Mouse (Mus musculus): Measurements from ENCODE around the gene Srsf3. TPM values are rescaled to one million over a fixed set of nuclear protein-coding genes. Genes with fewer than 3 reads are reported as not detected.
"Not testable (repeated sequence)": the region's sequence is repeated elsewhere in the genome, so short reads cannot be mapped to it uniquely, and the experiment has no call there.

The Srsf3 gene
- polyA plus RNA-seq, 1 experiment from 2014 or later, result 372 TPM

DNA sequence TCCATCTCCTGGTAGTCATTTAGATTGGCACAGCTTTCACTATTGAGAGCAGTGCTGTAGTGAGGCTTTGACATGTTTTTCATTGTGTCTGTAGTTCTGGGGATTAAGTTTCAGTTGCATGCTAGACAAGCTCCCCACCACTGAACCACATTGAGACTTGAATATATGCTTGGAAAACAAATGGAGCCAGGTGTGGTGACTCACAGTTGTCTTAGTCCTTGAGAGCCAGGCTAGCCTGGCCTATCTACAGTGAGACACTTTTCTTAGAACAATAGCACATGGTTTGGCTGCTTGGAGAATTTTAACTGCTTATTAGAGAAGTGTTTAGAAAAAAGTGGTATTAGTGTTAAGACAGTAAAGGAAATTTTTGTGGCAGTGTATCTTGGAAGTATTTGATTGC, 1.8 kb downstream of the Srsf3 start:
- peak overlapping the region; percentile 77 for H3K4me3 ChIP-seq
- H3K9me3 ChIP-seq (replicated peaks), result no peaks in the 10 kb centered on the region
- H3K27me3 ChIP-seq (replicated peaks), result no peaks in the 10 kb centered on the region
- H3K27ac ChIP-seq, result peak overlapping the region; percentile 96
- H3K36me3 ChIP-seq, result peaks cover 56% of the 10 kb centered on the region
- peaks cover 53% of the 10 kb centered on the region for H3K4me1 ChIP-seq
- no peak for ATAC-seq
- peak overlapping the region; percentile 89 for H3K4me2 ChIP-seq
- H3K9ac ChIP-seq, result peak overlapping the region; percentile 95

DNA sequence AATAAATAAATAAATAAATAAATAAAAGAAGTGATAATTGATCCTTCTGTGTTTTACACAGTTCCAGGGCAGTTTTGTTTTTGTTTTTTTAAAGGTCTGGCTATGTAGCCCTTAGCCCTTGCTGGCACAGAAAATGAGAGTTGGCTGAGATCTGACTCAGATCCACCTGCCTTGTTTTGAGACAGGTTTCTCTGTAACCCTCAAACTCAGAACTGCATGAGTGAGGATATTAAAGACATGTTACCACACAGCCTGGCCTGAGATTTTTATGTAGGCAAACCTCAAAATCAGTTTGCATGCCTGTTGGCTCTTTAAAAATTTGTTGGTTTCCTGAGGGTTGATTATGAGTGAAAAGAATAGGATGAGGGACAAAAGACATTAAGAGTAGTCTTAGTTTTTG, 3.1 kb downstream of the Srsf3 start:
- peak overlapping the region; percentile 89 for H3K4me2 ChIP-seq
- ATAC-seq, result no peak
- peak overlapping the region; percentile 95; the same call in 1 of the 2 replicates for H3K9ac ChIP-seq
- H3K9me3 ChIP-seq (replicated peaks), result no peaks in the 10 kb centered on the region
- peak overlapping the region; percentile 77 for H3K4me3 ChIP-seq
- no peaks in the 10 kb centered on the region for H3K27me3 ChIP-seq (replicated peaks)
- H3K36me3 ChIP-seq, result peaks cover 69% of the 10 kb centered on the region
- H3K4me1 ChIP-seq, result peaks cover 61% of the 10 kb centered on the region
- no peak overlapping the region for H3K27ac ChIP-seq

DNA sequence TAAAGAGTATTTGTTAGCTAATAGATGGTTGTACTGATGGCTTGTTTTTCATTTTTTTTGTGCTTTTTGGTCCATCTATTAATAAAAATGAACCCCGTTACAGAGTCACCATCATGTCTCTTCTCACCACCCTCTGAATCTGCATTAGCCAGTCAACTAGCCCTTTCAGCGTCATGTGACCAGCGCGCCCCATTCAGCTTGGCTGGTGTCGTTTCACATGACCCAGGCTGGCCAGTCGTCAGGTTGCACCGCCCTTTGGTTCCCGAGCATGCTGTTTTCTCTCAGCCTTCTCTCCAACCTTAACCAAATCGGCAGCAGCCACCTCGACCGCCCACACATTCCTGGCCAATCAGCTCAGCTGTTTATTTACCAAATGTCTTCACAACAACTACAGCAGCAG, 6.9 kb downstream of the Srsf3 start:
- Histone ChIP-seq H3K27me3 (replicated peaks) (no peaks in the 10 kb centered on the region), H3K9me3 (replicated peaks) (no peaks in the 10 kb centered on the region), H3K4me1 (peaks cover 56% of the 10 kb centered on the region), H3K4me3 (no peak overlapping the region), H3K4me2 (no peak overlapping the region), H3K9ac (no peak overlapping the region), H3K27ac (no peak overlapping the region), H3K36me3 (peaks cover 98% of the 10 kb centered on the region)
- no peak for ATAC-seq
- 71% methylated on average over 11 of the region's 11 CpGs for WGBS (ENCODE audit: insufficient replicate concordance)

DNA sequence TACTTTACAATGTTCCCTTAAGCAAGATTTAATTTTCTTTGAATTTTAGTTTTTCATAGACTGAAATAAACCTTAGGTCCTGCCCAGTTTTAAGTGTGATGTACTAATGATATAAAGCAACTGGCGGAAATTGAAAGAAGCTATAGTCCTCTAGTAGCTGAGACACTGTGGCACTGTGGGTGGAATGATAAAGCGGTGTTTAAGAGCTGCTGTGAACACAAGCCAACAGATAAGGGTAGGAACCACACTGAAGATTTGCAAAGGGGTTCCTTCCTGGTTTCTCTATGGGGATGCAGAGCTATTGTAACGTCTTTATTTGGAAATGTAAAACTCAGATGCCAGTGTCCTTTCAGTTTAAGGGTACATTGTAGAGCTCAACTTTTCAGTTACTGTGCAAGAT, 9.2 kb downstream of the Srsf3 start:
- not testable (repeated sequence) for H3K27me3 ChIP-seq (replicated peaks); H3K9me3 ChIP-seq (replicated peaks); H3K27ac ChIP-seq; H3K9ac ChIP-seq; H3K4me3 ChIP-seq; ATAC-seq; H3K4me2 ChIP-seq
- Histone ChIP-seq H3K4me1 (peaks cover 35% of the 10 kb centered on the region), H3K36me3 (peaks cover 97% of the 10 kb centered on the region)
- 47% methylated on average over 3 of the region's 3 CpGs for WGBS (ENCODE audit: insufficient replicate concordance)

DNA sequence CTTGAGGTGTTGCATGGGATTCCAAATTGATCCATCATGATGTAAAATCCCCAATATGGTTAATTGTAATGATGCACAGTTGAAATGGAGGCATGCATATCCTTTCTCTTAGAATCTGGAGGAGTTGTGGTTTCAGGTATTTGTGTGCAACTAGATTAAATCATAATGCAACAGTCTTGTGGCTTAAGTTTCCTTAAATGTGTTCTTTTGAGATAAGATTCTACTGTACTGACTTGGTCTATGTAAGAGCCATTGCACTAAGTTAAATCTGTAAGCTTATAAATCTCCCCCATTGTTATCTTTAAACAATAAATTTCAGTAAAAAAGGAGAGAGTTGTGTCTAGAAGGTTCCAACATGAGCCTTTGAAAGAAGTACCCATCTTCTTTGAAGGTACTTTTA, 10.1 kb downstream of the Srsf3 start:
- peaks cover 97% of the 10 kb centered on the region for H3K36me3 ChIP-seq
- H3K4me3 ChIP-seq, result no peak overlapping the region
- ATAC-seq, result no peak
- no peaks in the 10 kb centered on the region for H3K9me3 ChIP-seq (replicated peaks)
- H3K4me1 ChIP-seq, result peaks cover 27% of the 10 kb centered on the region
- H3K27me3 ChIP-seq (replicated peaks), result no peaks in the 10 kb centered on the region
- no peak overlapping the region for H3K9ac ChIP-seq
- no peak overlapping the region for H3K4me2 ChIP-seq
- H3K27ac ChIP-seq, result no peak overlapping the region

DNA sequence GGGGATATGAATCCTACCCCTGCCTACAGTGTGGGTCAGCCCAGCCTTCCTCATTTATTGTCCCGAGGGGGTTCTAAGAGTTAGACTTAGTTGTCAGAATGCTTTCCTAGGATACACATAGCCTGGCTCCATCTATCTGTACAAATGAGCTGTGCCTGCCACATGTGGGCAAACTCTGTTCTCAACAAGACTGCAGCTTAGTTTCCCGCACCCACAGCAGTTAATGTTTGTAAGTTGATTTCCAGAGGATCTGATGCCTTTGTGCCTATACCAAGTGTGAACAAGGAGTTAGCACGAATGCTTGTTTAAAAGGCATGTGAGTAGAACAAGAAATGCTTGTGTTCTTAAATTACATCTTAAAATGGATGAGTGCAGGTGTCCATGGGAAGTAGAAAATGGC, 11.2 kb downstream of the Srsf3 start:
- H3K4me2 ChIP-seq, result no peak overlapping the region
- ATAC-seq, result no peak
- peaks cover 20% of the 10 kb centered on the region for H3K4me1 ChIP-seq
- no peak overlapping the region for H3K4me3 ChIP-seq
- no peak overlapping the region for H3K9ac ChIP-seq
- no peaks in the 10 kb centered on the region for H3K9me3 ChIP-seq (replicated peaks)
- H3K27me3 ChIP-seq (replicated peaks), result no peaks in the 10 kb centered on the region
- H3K36me3 ChIP-seq, result peaks cover 93% of the 10 kb centered on the region
- H3K27ac ChIP-seq, result no peak overlapping the region
- WGBS (ENCODE audit: insufficient replicate concordance), result 84% methylated on average over 3 of the region's 3 CpGs

DNA sequence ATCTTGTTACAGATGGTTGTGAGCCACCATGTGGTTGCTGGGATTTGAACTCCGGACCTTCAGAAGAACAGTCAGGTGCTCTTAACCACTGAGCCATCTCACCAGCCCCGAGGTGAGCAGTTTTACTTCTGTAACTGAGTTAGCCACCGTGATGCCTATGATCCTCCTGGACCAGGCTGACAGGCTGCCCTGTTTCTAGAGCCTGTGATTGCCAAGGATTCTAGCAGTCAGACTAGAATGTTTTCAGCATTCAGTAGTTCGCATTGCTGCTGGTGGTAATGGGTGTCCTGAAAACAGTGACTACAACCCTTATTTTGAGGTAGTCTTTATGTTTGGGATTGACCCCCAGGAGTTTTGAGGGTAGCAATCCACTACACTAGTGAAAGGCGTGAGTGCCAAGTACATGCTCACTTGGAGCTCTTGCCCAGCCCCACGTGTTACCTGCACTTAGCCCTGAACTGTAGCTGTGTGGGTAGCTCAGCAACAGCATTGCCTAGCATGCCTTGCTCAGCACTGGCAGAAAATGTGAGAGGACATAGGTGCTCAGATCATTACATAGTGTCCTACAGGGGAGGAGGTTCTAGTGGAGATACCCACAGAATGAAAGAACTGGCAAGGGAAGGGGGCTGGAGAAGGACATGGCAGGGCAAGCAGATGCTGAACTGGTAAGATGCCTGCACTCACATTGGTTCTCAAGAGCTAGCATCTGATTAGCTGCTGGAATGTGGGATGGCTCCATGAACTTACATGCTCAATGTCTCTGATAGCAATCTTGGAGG, 11.9 kb downstream of the Srsf3 start:
- no peak overlapping the region for H3K9ac ChIP-seq
- peaks cover 19% of the 10 kb centered on the region for H3K4me1 ChIP-seq
- no peak overlapping the region for H3K4me3 ChIP-seq
- no peaks in the 10 kb centered on the region for H3K27me3 ChIP-seq (replicated peaks)
- 83% methylated on average over 6 of the region's 6 CpGs for WGBS (ENCODE audit: insufficient replicate concordance)
- H3K9me3 ChIP-seq (replicated peaks), result no peaks in the 10 kb centered on the region
- H3K27ac ChIP-seq, result no peak overlapping the region
- H3K36me3 ChIP-seq, result peaks cover 85% of the 10 kb centered on the region
- H3K4me2 ChIP-seq, result no peak overlapping the region
- 0 out of 2 replicates have a peak, but pooled peaks have one; percentile 8 for ATAC-seq

DNA sequence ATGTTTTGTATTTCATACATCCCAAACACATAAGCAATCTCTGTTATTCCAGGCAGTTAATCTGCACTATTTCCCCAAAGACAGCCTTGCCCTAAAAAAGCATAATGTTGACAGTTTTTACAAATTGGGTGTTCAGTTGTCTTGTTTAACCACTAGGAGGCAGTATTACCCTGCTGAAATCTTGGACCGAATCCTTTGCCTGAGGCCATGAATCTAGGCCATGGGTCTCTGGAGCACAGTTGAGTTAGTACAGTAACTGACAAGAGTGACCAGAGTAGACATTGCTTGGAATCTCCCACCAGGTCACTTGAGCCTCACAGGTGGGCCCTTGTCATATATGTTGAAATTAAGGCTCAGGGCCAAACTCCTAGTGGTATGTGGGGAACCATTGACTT, 12.5 kb downstream of the Srsf3 start:
- H3K36me3 ChIP-seq, result peaks cover 79% of the 10 kb centered on the region
- no peaks in the 10 kb centered on the region for H3K27me3 ChIP-seq (replicated peaks)
- no peak overlapping the region for H3K27ac ChIP-seq
- peaks cover 20% of the 10 kb centered on the region for H3K4me1 ChIP-seq
- 75% methylated on average over 1 of the region's 1 CpGs for WGBS (ENCODE audit: insufficient replicate concordance)
- H3K4me3 ChIP-seq, result no peak overlapping the region
- H3K9me3 ChIP-seq (replicated peaks), result no peaks in the 10 kb centered on the region
- ATAC-seq, result no peak
- no peak overlapping the region for H3K9ac ChIP-seq
- H3K4me2 ChIP-seq, result no peak overlapping the region

DNA sequence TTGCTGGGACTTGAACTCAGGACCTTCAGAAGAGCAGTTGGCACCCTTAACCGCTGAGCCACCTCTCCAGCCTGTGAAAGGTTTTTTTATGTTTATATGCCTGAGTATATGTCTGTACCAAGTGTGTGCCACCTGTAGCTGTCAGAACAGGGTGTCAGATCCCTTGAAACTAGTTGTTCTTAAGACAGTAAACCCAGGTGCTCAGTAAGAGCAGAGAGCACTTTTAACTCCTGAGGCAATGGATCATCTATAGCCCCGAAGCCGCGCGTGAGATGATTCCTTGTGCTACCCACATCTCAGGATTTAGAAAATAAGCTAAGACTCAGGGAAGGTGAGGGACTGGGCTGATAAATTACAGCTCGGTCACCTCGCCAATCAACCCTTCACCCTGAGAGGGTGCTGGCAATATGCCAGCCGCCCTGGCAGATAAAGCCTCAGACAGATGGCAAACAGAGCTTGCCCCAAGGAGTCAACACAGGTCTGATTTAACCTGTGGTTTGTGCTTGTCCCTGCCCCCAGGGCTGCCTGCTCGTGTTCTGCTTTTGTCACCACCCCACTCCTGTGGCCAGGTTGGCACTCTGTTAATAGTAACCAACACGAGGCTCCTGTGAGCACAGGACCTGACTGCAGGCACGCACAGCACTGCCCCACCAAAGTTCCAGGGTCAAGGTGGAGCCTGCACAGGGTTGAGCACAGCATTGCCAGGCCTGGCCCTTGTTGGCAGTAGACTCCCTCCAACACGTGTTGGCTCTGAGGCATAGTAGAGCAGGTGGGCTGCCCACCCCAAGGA, 13.5 kb downstream of the Srsf3 start:
- Histone ChIP-seq H3K27me3 (replicated peaks) (no peaks in the 10 kb centered on the region), H3K27ac (peak overlapping the region; percentile 49), H3K4me1 (peaks cover 18% of the 10 kb centered on the region), H3K9ac (no peak overlapping the region), H3K9me3 (replicated peaks) (no peaks in the 10 kb centered on the region), H3K36me3 (peaks cover 69% of the 10 kb centered on the region), H3K4me3 (no peak overlapping the region), H3K4me2 (no peak overlapping the region)
- WGBS (ENCODE audit: insufficient replicate concordance), result 77% methylated on average over 12 of the region's 12 CpGs
- ATAC-seq, result no peak

DNA sequence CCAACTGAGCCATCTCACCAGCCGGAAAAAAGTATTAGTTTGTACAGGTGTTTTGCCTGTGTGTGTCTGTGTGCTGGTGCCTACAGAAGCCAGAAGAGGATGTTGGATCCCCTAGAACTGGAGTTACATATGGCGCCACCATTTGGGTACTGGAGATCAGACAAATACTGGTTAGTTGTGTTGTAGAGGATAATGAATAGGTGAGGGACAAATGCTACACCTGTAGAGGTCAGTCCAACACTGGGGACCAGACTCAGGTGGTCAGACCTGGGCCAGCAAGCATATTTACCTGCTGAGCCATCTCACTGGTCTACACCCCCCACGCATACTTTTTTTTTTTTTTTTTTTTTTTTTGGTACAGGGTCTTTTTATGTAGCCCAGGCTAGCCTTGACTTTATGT, 14.4 kb downstream of the Srsf3 start:
- no peak overlapping the region for H3K27ac ChIP-seq
- no peak for ATAC-seq
- H3K9me3 ChIP-seq (replicated peaks), result no peaks in the 10 kb centered on the region
- no peak overlapping the region for H3K9ac ChIP-seq
- WGBS (ENCODE audit: insufficient replicate concordance), result 81% methylated on average over 3 of the region's 3 CpGs
- H3K27me3 ChIP-seq (replicated peaks), result no peaks in the 10 kb centered on the region
- H3K36me3 ChIP-seq, result peaks cover 62% of the 10 kb centered on the region
- H3K4me2 ChIP-seq, result no peak overlapping the region
- H3K4me1 ChIP-seq, result peaks cover 17% of the 10 kb centered on the region
- no peak overlapping the region for H3K4me3 ChIP-seq

DNA sequence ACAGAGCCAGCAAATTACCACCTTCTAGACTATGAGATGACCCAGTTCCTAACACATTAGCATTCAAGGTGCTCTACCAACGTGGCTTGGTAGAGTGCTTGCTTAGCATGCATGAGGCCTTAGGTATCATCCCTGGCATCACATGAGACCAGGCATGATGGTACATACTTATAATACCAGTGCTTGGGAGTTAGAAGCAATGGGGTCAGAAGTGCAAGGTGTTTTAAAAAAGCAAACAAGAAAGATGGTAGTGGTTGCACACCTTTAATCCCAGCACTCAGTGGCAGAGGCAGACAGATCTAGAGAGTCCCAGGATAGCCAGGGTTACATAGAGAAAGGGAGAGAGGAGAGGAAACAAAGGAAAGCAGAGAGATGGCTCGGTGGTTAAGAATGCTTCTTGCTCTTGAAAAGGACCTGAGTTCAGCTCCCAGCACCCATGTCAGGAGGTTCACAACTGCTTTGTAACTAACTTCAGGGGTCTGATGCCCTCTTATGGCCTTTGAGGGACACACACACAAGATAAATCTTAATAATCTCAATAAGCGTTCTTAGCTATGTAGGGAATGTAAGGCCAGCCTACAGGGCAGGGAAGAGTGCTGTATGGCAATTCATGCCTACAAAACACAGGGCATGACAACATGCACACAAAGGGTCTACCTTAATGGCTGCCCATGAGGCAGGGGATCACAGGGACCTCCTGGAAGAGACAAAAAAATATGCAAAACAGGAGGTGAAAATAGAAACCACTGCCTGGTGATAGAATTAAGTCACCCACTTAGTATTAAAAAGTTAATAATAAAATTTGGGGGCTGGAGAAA, 15.5 kb downstream of the Srsf3 start:
- H3K36me3 ChIP-seq, result peaks cover 51% of the 10 kb centered on the region

More for the DNA sequence above, 15.5 kb downstream of the Srsf3 start:
- no peak for ATAC-seq
- no peaks in the 10 kb centered on the region for H3K9me3 ChIP-seq (replicated peaks)
- H3K27me3 ChIP-seq (replicated peaks), result no peaks in the 10 kb centered on the region
- H3K27ac ChIP-seq, result no peak overlapping the region
- H3K4me1 ChIP-seq, result peaks cover 17% of the 10 kb centered on the region
- no peak overlapping the region for H3K4me3 ChIP-seq
- no peak overlapping the region for H3K4me2 ChIP-seq
- no peak overlapping the region for H3K9ac ChIP-seq
- 65% methylated on average over 3 of the region's 3 CpGs for WGBS (ENCODE audit: insufficient replicate concordance)
